Mouse (Mus musculus): ENCODE data around the gene Poln. TPM values are rescaled to one million over a fixed set of nuclear protein-coding genes. Genes with fewer than 3 reads are reported as not detected.

The Poln gene
- polyA plus RNA-seq, 1 experiment from 2014 or later: 0.60 TPM

DNA sequence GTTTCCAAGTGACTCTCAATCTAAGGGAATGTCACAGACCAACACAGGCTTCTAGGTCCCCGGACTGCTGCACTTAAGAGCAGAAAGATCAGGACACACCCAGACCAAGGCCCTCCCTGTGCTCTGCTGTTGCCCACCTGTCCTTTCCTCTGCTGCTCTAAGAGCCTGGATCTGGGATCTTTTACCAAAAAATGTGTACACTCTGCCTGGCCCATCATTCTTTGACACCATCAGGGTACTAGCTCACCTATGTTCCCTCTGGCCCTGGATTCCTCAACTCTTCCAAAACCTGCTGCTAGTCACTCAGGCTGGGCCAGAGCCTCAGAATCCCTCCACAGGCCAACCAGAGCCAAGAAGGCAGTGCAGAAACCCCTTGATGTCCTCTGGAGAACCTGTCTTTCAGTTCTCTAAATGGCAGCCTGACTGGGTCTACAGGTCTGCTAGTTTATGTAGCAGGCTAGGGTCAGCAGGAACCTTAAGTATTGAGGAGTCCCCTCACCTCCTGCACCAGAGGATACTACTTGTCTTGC is 15.9 kb upstream of the Poln start:
- WGBS: 76% methylated on average over 1 of the region's 1 CpGs
- no peaks in the 10 kb centered on the region for H3K27me3 ChIP-seq (replicated peaks; ENCODE audit: control insufficient read depth, insufficient read depth, low read length)
- H3K9me3 ChIP-seq (ENCODE audit: control insufficient read depth, low read length): no peaks in the 10 kb centered on the region
- no peak overlapping the region for H3K4me3 ChIP-seq (ENCODE audit: low read depth, low read length)
- DNase-seq (ENCODE audit: low spot score) (no peak), ATAC-seq (replicated peaks; ENCODE audit: low FRiP score, low TSS enrichment, low read depth) (no peak)
- H3K4me2 ChIP-seq (ENCODE audit: low read length): no peak overlapping the region
- peaks cover 10% of the 10 kb centered on the region for H3K4me1 ChIP-seq (replicated peaks; ENCODE audit: control insufficient read depth, insufficient read depth, low read length)
- H3K27ac ChIP-seq (ENCODE audit: low read depth): no peak overlapping the region
- H3K9ac ChIP-seq (ENCODE audit: low read length): no peak overlapping the region
- peaks cover 16% of the 10 kb centered on the region for H3K36me3 ChIP-seq (ENCODE audit: control insufficient read depth, insufficient read depth, low read length)

GRCm38 (mm10) chr5:34183976-34184375 is 14.7 kb upstream of the Poln start:
- peaks cover 19% of the 10 kb centered on the region for H3K36me3 ChIP-seq (ENCODE audit: control insufficient read depth, insufficient read depth, low read length)
- H3K4me1 ChIP-seq (replicated peaks; ENCODE audit: control insufficient read depth, insufficient read depth, low read length): peaks cover 10% of the 10 kb centered on the region
- H3K9ac ChIP-seq (ENCODE audit: low read length): no peak overlapping the region
- H3K4me2 ChIP-seq (ENCODE audit: low read length): no peak overlapping the region
- 93% methylated on average over 3 of the region's 3 CpGs for WGBS
- no peaks in the 10 kb centered on the region for H3K27me3 ChIP-seq (replicated peaks; ENCODE audit: control insufficient read depth, insufficient read depth, low read length)
- ATAC-seq (replicated peaks; ENCODE audit: low FRiP score, low TSS enrichment, low read depth): no peak
- no peak overlapping the region for H3K27ac ChIP-seq (ENCODE audit: low read depth)
- H3K4me3 ChIP-seq (ENCODE audit: low read depth, low read length): no peak overlapping the region
- H3K9me3 ChIP-seq (ENCODE audit: control insufficient read depth, low read length): no peaks in the 10 kb centered on the region
- no peak for DNase-seq (ENCODE audit: low spot score)

DNA sequence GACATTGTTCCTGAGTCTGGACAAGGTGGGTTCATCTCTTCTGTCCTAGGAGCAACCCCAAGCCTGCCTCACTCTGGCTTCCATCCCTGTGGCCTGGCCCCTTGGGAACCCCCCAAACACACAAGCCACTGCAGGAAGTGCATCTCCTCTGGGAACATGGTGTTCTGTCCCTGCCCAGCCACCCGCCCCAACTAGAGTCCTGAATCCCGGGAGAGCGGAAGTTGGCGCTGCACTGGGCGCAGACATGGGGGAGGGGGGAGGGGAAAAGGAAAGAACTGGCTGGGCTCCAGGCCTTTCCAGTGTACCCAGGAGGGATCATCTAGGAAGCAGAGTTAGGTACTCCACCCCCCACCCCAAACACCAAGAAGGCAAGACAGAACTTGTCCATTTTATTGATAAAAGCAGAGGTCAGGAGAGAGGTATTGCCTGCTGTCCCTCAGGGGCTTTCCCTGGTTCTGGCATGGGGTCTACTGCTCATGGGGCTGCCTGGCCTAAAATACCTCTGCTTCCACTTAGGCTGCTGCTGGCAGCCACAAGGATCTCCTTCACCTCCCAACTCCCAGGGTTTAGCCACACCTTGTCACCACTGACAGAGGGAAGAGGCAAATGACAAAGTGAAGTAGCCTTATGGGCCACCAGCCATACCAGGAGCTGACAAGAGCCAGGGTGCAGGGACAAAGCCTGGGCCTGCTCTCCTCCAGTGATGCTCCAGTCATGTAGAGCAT is 14.1 kb upstream of the Poln start:
- H3K9ac ChIP-seq (ENCODE audit: low read length): no peak overlapping the region
- H3K4me3 ChIP-seq (ENCODE audit: low read depth, low read length): no peak overlapping the region
- no peaks in the 10 kb centered on the region for H3K9me3 ChIP-seq (ENCODE audit: control insufficient read depth, low read length)
- H3K36me3 ChIP-seq (ENCODE audit: control insufficient read depth, insufficient read depth, low read length): peaks cover 26% of the 10 kb centered on the region
- H3K27ac ChIP-seq (ENCODE audit: low read depth): no peak overlapping the region
- 72% methylated on average over 5 of the region's 5 CpGs for WGBS
- H3K4me1 ChIP-seq (replicated peaks; ENCODE audit: control insufficient read depth, insufficient read depth, low read length): peaks cover 10% of the 10 kb centered on the region
- no peaks in the 10 kb centered on the region for H3K27me3 ChIP-seq (replicated peaks; ENCODE audit: control insufficient read depth, insufficient read depth, low read length)
- ATAC-seq (replicated peaks; ENCODE audit: low FRiP score, low TSS enrichment, low read depth) (no peak), DNase-seq (ENCODE audit: low spot score) (no peak)
- H3K4me2 ChIP-seq (ENCODE audit: low read length): no peak overlapping the region

DNA sequence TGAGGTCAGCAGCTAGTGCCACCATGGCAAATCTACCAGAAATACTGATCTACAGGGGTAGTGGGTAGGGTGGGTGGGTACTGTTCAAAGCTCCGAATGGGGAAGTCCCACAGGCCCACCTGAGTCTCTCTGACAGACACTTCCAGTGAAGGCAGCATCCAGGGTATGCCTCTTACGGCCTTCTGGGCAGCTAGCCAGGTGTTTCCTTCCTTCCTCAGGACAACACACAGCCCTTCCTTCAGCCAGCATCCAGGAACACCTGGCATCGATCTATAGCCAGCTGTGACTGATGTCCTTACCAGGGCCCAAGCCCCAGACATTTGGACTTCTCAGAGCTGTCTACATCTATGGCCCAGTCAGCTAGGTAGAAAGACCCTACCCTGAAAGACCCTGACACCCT is 13.2 kb upstream of the Poln start:
- H3K9me3 ChIP-seq (ENCODE audit: control insufficient read depth, low read length): no peaks in the 10 kb centered on the region
- H3K27me3 ChIP-seq (replicated peaks; ENCODE audit: control insufficient read depth, insufficient read depth, low read length): no peaks in the 10 kb centered on the region
- no peak overlapping the region for H3K9ac ChIP-seq (ENCODE audit: low read length)
- ATAC-seq (replicated peaks; ENCODE audit: low FRiP score, low TSS enrichment, low read depth) (no peak), DNase-seq (ENCODE audit: low spot score) (no peak)
- H3K36me3 ChIP-seq (ENCODE audit: control insufficient read depth, insufficient read depth, low read length): peaks cover 34% of the 10 kb centered on the region
- no peak overlapping the region for H3K4me3 ChIP-seq (ENCODE audit: low read depth, low read length)
- 79% methylated on average over 3 of the region's 3 CpGs for WGBS
- peaks cover 10% of the 10 kb centered on the region for H3K4me1 ChIP-seq (replicated peaks; ENCODE audit: control insufficient read depth, insufficient read depth, low read length)
- no peak overlapping the region for H3K4me2 ChIP-seq (ENCODE audit: low read length)
- H3K27ac ChIP-seq (ENCODE audit: low read depth): no peak overlapping the region

DNA sequence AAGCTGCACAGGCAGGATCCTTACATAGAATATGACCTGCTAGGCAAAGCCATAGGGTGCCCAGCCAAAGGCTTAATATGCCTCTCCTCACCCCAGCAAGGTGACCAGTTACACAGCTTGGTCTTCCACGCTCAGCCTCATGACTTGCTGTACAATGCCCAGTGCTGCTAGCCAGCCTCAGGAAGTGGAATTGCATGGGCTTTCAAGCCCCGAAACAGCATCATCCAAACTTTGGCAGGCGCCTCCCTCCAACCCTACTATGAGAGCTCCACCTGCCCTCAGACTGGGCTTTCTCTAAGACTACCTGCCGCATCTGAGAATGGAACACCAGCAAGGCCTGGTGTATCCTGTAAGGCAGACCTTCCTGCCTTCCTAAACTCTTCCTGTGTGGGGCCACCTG is 8.6 kb upstream of the Poln start:
- H3K4me3 ChIP-seq (ENCODE audit: low read depth, low read length): no peak overlapping the region

DNA sequence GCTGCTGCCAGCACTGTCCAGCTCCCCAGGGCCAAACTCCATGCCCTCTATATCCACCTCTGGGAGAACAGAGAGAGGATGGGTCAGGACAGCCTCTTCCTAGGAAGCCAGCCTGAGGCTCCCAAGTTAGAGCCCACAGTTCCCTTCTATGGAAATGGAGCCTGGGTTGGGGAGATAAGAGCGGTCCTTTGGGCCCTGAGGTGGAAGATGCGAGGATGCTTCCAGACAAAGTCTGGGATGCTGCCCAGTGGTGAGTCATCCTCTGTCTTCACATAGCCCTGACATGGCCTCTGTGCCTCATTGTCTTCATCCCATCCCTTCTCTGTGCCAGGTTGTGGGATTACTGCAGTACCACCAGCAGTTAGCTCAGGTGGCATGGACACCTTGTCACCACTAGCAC is 7.8 kb upstream of the Poln start:
- Histone ChIP-seq H3K27me3 (replicated peaks; ENCODE audit: control insufficient read depth, insufficient read depth, low read length) (no peaks in the 10 kb centered on the region), H3K36me3 (ENCODE audit: control insufficient read depth, insufficient read depth, low read length) (peaks cover 61% of the 10 kb centered on the region), H3K4me2 (ENCODE audit: low read length) (no peak overlapping the region), H3K4me1 (replicated peaks; ENCODE audit: control insufficient read depth, insufficient read depth, low read length) (no peaks in the 10 kb centered on the region), H3K9ac (ENCODE audit: low read length) (no peak overlapping the region), H3K9me3 (ENCODE audit: control insufficient read depth, low read length) (no peaks in the 10 kb centered on the region), H3K4me3 (ENCODE audit: low read depth, low read length) (no peak overlapping the region), H3K27ac (ENCODE audit: low read depth) (no peak overlapping the region)
- 100% methylated on average over 2 of the region's 2 CpGs for WGBS
- DNase-seq (ENCODE audit: low spot score): no peak
- ATAC-seq (replicated peaks; ENCODE audit: low FRiP score, low TSS enrichment, low read depth): no peak; the same call in 1 of the 2 replicates

More for the DNA sequence above, 8.6 kb upstream of the Poln start:
- Histone ChIP-seq H3K27me3 (replicated peaks; ENCODE audit: control insufficient read depth, insufficient read depth, low read length) (no peaks in the 10 kb centered on the region), H3K9ac (ENCODE audit: low read length) (no peak overlapping the region), H3K4me2 (ENCODE audit: low read length) (no peak overlapping the region), H3K36me3 (ENCODE audit: control insufficient read depth, insufficient read depth, low read length) (peaks cover 61% of the 10 kb centered on the region), H3K4me1 (replicated peaks; ENCODE audit: control insufficient read depth, insufficient read depth, low read length) (no peaks in the 10 kb centered on the region), H3K9me3 (ENCODE audit: control insufficient read depth, low read length) (no peaks in the 10 kb centered on the region), H3K27ac (ENCODE audit: low read depth) (no peak overlapping the region)
- no peak for ATAC-seq (replicated peaks; ENCODE audit: low FRiP score, low TSS enrichment, low read depth)
- DNase-seq (ENCODE audit: low spot score): no peak
- 94% methylated on average over 4 of the region's 4 CpGs for WGBS

DNA sequence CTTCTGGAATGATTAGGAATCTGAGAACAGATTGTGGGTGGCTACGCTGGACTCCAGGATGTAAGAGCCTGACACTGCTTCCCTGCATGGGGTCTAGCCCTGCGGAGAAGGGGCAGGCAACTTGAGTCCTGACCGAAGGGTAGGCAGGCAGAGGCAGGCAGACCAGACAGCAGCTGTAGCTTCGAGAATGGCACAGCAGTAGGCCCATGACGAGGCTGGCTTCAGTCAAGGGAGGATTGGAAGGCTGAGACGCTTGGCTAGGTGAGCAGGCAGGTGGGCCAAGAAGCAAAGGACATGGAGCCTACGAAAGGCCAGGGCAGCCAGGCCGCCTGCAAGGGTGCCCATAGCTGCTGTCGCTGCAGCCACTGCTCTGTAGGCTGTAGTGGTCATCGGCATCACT is 7.4 kb upstream of the Poln start:
- ATAC-seq (replicated peaks; ENCODE audit: low FRiP score, low TSS enrichment, low read depth) (no peak), DNase-seq (ENCODE audit: low spot score) (no peak)
- Histone ChIP-seq H3K27me3 (replicated peaks; ENCODE audit: control insufficient read depth, insufficient read depth, low read length) (no peaks in the 10 kb centered on the region), H3K9ac (ENCODE audit: low read length) (no peak overlapping the region), H3K4me1 (replicated peaks; ENCODE audit: control insufficient read depth, insufficient read depth, low read length) (no peaks in the 10 kb centered on the region), H3K4me3 (ENCODE audit: low read depth, low read length) (no peak overlapping the region), H3K27ac (ENCODE audit: low read depth) (no peak overlapping the region), H3K9me3 (ENCODE audit: control insufficient read depth, low read length) (no peaks in the 10 kb centered on the region), H3K36me3 (ENCODE audit: control insufficient read depth, insufficient read depth, low read length) (peaks cover 61% of the 10 kb centered on the region), H3K4me2 (ENCODE audit: low read length) (no peak overlapping the region)
- 88% methylated on average over 10 of the region's 10 CpGs for WGBS

- no peak for ATAC-seq (replicated peaks; ENCODE audit: low FRiP score, low TSS enrichment, low read depth)
- Histone ChIP-seq H3K27ac (ENCODE audit: low read depth) (no peak overlapping the region), H3K27me3 (replicated peaks; ENCODE audit: control insufficient read depth, insufficient read depth, low read length) (no peaks in the 10 kb centered on the region), H3K9me3 (ENCODE audit: control insufficient read depth, low read length) (no peaks in the 10 kb centered on the region), H3K4me2 (ENCODE audit: low read length) (no peak overlapping the region), H3K4me1 (replicated peaks; ENCODE audit: control insufficient read depth, insufficient read depth, low read length) (no peaks in the 10 kb centered on the region), H3K4me3 (ENCODE audit: low read depth, low read length) (no peak overlapping the region), H3K9ac (ENCODE audit: low read length) (no peak overlapping the region), H3K36me3 (ENCODE audit: control insufficient read depth, insufficient read depth, low read length) (peaks cover 60% of the 10 kb centered on the region)
- no peak for DNase-seq (ENCODE audit: low spot score)
- WGBS: 38% methylated on average over 5 of the region's 5 CpGs
Observed at GRCm38 (mm10) chr5:34175403-34175694, 6.1 kb upstream of the Poln start.

Measured in intestine, embryonic 14.5 days (tissue).